Mouse (Mus musculus) embryonic facial prominence, embryonic 11.5 days (tissue): ENCODE results near the gene 1700025F22Rik. TPM values are rescaled to one million over a fixed set of nuclear protein-coding genes. Genes with fewer than 3 reads are reported as not detected.

Source experiments
- polyA plus RNA-seq: library from polyadenylated mRNA; unstranded; fragments of >200 nt; fragmentation: Nextera tagmentation; extraction: Ambion mirVana; gene quantifications from 2 replicates; pipeline ENCODE4 v1.2.1, GENCODE M21; 2014

1700025F22Rik gene
- polyA plus RNA-seq, 1 experiment from 2014 or later, result not detected

Other genes starting within 250 kb of the 1700025F22Rik start
- not detected in 2 replicates for gene Zp1, start 244.7 kb downstream of the 1700025F22Rik start, polyA plus RNA-seq
- not detected in 2 replicates for gene Ptgdr2, start 228.2 kb downstream of the 1700025F22Rik start, polyA plus RNA-seq
- gene Ccdc86, start 216.1 kb downstream of the 1700025F22Rik start, polyA plus RNA-seq, result 24.0 and 25.1 TPM in 2 replicates
- not detected in 2 replicates for gene Ms4a10, start 190.7 kb downstream of the 1700025F22Rik start, polyA plus RNA-seq
- not detected in 2 replicates for gene Ms4a15, start 172.1 kb downstream of the 1700025F22Rik start, polyA plus RNA-seq
- gene Ms4a18, start 147.3 kb downstream of the 1700025F22Rik start, polyA plus RNA-seq, result not detected in 2 replicates
- gene Ms4a8a, start 84.2 kb downstream of the 1700025F22Rik start, polyA plus RNA-seq, result not detected in 2 replicates
- gene 1700017D01Rik, start 34.4 kb downstream of the 1700025F22Rik start, polyA plus RNA-seq, result not detected in 2 replicates
- gene Ms4a13, start 31.4 kb upstream of the 1700025F22Rik start, polyA plus RNA-seq, result not detected in 2 replicates
- not detected in 2 replicates for gene Ms4a12, start 67.1 kb upstream of the 1700025F22Rik start, polyA plus RNA-seq
- gene Ms4a1, start 100.9 kb upstream of the 1700025F22Rik start, polyA plus RNA-seq, result not detected in 2 replicates
- gene Ms4a5, start 118.6 kb upstream of the 1700025F22Rik start, polyA plus RNA-seq, result not detected in 2 replicates
- gene Ms4a14, start 149.1 kb upstream of the 1700025F22Rik start, polyA plus RNA-seq, result 0.04 TPM in 1 of 2 replicates, not detected in the other
- gene Ms4a7, start 170.8 kb upstream of the 1700025F22Rik start, polyA plus RNA-seq, result 1.7 and 2.1 TPM in 2 replicates
- gene Ms4a4a, start 210.2 kb upstream of the 1700025F22Rik start, polyA plus RNA-seq, result 1.1 and 1.7 TPM in 2 replicates
- not detected in 2 replicates for gene Ms4a4c, start 239.4 kb upstream of the 1700025F22Rik start, polyA plus RNA-seq